Mouse (Mus musculus): ENCODE results near the gene Ptges.

Gene Ptges

DNA sequence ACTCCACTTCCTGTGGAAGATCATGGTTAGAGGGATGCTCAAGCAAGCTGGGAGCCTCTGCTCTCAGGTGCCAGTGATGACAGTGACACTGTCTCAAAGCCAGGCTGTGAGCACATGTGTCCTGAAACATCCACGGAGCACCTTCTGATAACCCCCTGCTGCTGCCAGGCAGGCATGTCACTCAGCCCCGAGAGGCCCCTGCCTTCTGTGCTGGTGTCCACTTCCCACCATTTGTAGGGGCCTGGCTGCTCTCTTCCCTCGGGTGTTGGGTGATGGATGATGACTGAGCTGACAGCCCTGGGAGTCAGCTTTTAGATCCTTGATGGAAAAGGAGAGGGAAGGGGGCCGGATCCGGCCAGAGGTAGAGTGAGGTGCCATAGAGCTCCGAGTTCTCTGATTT, 82.9 kb downstream of the Ptges start:
- DNase-seq (ENCODE audit: low read depth), result no peak

DNA sequence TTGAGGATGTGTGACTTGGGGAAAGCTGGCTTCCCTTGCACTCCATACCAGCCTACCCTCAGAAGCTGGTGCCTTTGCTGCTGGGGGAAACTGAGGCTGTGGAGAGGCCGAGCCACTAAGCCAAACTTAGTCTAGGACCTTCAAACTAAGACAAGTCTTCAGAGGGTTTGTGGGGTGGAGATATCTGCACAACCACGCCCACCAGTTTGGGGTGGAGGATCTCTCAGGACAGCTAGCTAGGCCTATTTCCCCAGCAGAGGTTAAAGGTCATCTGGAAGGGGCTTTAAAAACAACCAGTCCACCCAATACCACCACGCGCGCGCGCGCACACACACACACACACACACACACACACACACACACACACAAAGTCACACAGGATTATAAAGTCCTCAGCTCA, 83.4 kb downstream of the Ptges start:
- DNase-seq (ENCODE audit: low read depth), result no peak

DNA sequence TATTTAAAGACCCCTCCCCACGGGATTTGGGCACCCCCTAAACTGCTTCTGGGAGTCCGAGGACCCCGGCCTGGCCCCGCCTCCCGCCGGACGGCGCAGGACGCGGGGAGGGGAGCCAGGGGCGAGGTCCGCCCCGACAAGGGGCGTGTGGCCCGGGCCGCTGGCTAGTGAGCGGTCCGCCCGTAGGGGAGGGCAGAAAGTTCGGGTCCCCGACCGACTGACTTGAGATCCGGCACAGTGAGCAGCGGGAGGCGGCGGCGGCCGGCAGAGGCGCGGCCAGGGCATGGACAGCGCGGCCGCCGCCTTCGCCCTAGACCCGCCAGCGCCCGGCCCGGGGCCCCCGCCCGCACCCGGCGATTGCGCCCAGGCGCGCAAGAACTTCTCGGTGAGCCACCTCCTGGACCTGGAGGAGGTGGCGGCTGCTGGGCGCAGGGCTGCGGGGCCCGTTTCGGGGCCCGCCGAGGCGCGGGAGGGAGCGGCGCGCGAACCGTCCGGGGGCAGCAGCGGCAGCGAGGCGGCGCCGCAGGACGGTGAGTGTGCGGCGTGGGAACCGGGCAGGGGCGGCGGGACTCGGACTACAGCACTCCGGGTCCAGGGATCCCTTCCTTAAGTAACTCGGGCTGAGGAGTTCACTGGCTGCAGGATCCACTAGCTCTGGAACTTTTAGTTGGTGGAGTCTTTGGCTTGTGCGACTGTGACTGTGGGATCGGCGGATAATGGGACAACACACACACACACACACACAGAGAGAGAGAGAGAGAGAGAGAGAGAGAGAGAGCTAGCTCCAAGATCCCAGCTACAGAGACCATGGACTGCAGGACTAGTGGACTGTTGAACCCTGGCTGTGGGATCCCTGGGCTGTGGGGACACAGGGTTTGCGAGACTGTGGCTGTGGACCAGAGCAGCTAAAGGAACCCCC, 84.3 kb downstream of the Ptges start:
- no peak for DNase-seq (ENCODE audit: low read depth)

DNA sequence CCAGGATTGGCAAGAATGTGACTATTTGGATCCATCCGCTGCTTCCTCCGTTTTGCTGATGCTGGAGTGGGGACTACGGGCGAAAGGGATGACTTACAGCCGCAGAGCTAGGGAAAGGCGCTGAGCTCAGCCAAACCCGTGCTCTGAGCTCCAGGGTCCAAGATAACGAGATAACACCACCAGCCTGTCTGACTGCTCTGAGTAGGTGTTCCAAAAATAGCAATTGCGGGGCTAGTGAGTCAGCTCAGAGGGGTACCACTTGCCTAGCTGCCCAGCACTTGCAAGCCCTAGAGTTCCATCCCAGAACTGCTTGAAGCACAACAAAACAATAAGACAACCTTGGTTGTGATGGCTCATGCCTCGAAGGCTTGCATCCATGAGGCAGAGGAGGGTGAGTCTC, 87.0 kb downstream of the Ptges start:
- no peak for DNase-seq (ENCODE audit: low read depth)
